Mouse (Mus musculus) ES-E14 (cell line): ENCODE results near the gene Klhl41.

Experiments used
- CHD2 ChIP-seq: IDR thresholded peaks from 2 replicates; pipeline ENCODE4 v1.6.1; 2014; ENCODE audit warnings: mild to moderate bottlenecking, low read depth, low read length, inconsistent platforms
- MAFK ChIP-seq: IDR thresholded peaks from 2 replicates; pipeline ENCODE4 v1.6.1; 2014; ENCODE audit warnings: mild to moderate bottlenecking, low read depth, low read length, inconsistent platforms; ENCODE audit not compliant: insufficient read depth

DNA sequence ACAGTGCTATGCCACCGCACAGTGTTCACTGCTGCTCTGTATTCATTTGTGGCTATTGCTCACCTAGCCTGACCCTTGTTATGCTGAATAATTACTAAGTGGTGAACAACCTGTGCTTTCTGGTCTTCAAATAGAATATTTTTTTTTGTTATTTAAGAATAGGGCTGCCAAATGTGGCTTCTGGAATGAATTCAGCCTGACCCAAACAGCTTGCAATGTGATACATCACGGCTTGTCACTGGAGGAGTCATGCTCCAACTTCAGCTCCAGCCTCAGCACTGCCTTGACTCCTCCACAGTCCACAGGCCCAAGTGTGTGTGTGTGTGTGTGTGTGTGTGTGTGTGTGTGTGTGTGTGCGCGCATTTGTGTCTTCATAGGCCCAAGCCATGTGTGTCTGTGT is 10.6 kb upstream of the Klhl41 start:
- TF ChIP-seq CHD2 (no peak), MAFK (no peak)
